Mouse (Mus musculus) left cerebral cortex, postnatal 10 days (tissue): ENCODE data around the gene Tsnax. TPM values are rescaled to one million over a fixed set of nuclear protein-coding genes. Genes with fewer than 3 reads are reported as not detected.

Experiments used
- DNase-seq, 2 experiments: peaks; one replicate each; pipeline ENCODE4 v3.0.0; 2021 to 2022; ENCODE audit warnings: low spot score in 2 of 2, mixed read lengths in 1 of 2; ENCODE audit errors: extremely low spot score in 1 of 2
- intact Hi-C: fragments of 180-260 bp; cut with DNase I; formaldehyde crosslinking; loops from one replicate; pipeline ENCODE4 v1.15.1; 2025
- microRNA-seq: library from miRNA; unstranded; fragments of <30 nt; microRNA quantifications from one replicate; pipeline ENCODE4 v1.2.0, GENCODE M21; 2022
- total RNA-seq, 2 experiments: library from RNA; stranded (reverse); gene quantifications; 2 replicates each; pipeline ENCODE4 v1.2.3; 2021

Tsnax gene
- total RNA-seq, 2 experiments from 2014 or later: 79.3 to 84.7 TPM

GRCm38 (mm10) chr8:125074141-125074540 lies 61.3 kb downstream of the Tsnax start:
- intact Hi-C loops: loop anchor here (10.0 kb wide), 1 partner anchor 491 kb away; the partner anchor contains the start of gene Sipa1l2
- DNase-seq: no peak

DNA sequence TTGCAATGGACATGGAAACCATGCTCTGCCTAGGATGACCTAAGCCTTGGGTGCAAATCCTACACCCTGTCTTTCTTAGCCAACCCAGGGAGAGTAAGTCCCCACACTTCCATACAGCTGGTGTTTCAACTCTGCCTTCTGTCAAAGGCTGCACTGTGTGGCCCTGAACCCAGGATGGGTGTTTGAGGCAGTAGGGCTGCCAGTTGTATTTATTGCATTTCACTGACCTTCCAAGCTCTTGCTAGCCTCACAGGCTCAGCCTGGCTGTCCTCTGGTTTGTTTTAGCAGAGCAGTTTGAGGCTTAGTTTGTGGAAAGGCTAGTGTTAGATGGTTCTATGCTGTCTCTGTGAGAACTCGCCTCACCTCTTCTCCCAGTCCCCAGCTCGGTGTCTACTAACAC lies 61.8 kb downstream of the Tsnax start:
- intact Hi-C loops: loop anchor here (10.0 kb wide), 1 partner anchor 490 kb away; the partner anchor contains the start of gene Sipa1l2
- no peak for DNase-seq

- intact Hi-C loops: loop anchor here (10.0 kb wide), 1 partner anchor 489 kb away; the partner anchor contains the start of gene Sipa1l2
- DNase-seq: no peak
Measured at GRCm38 (mm10) chr8:125075389-125075788, 62.6 kb downstream of the Tsnax start.

GRCm38 (mm10) chr8:125077326-125077725 lies 64.5 kb downstream of the Tsnax start:
- intact Hi-C loops: loop anchor here (10.0 kb wide), 1 partner anchor 487 kb away; the partner anchor contains the start of gene Sipa1l2
- no peak for DNase-seq

DNA sequence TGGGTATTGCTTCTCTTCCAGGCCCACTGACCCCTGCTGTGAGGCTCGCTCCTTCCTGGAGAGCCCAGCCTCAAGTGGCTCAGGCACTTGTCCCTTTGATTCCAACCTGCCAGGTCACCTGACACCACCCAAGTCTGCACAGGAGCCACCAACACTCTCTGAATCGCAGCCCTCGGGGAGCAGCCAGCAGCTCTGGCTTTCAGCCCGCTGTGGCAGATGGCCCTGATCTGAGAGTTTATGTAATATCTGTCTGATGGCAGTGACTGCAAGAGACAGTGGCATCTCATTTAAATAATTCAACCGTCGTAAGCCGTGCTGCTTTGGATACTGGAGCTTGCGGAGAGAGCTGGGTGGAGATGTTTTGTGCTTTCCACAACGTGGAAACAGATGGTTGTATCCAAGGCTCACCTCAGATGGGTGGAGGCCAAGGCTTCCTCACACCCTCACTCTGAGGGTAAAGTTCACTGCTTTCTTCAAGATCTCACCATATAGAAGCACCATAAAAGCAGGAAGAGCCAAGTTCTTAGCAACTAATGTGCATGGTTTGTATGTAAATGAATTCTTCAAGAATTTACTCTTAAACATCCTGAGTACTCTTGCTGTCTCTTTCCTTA lies 66.1 kb downstream of the Tsnax start:
- intact Hi-C loops: loop anchor here (10.0 kb wide), 1 partner anchor 486 kb away; the partner anchor contains the start of gene Sipa1l2

GRCm38 (mm10) chr8:125080388-125081344 lies 67.9 kb downstream of the Tsnax start:
- intact Hi-C loops: no loop called here
- DNase-seq: no peak

More for the DNA sequence above, 66.1 kb downstream of the Tsnax start:
- DNase-seq: peak; percentile 69 to 75

GRCm38 (mm10) chr8:125083746-125084145 lies 70.9 kb downstream of the Tsnax start:
- peak; percentile 36 to 59 for DNase-seq

More at GRCm38 (mm10) chr8:125083746-125084145, 70.9 kb downstream of the Tsnax start:
- intact Hi-C loops: no loop called here

Small RNA genes within 50 kb of the gene (microRNA-seq; reads per million reads assigned to microRNA genes)
- gene Gm22197: not detected

Other genes starting within 250 kb of the Tsnax start
- gene Trim67, start 219.9 kb upstream of the Tsnax start, total RNA-seq: 10 to 100 TPM; 30.6 to 39.3 TPM
- gene Gnpat, start 150.0 kb upstream of the Tsnax start, total RNA-seq: 10 to 100 TPM; 56.6 to 61.4 TPM
- 10 to 100 TPM; 21.3 to 21.9 TPM for gene 2810004N23Rik, start 149.9 kb upstream of the Tsnax start, total RNA-seq
- gene Exoc8, start 115.3 kb upstream of the Tsnax start, total RNA-seq: 10 to 100 TPM; 35.7 to 37.0 TPM
- gene Sprtn, start 115.1 kb upstream of the Tsnax start, total RNA-seq: 10 to 100 TPM; 14.7 to 15.6 TPM
- 10 to 100 TPM; 59.9 to 61.1 TPM for gene Egln1, start 63.7 kb upstream of the Tsnax start, total RNA-seq
- 1 to 10 TPM; 1.9 to 3.1 TPM for gene Disc1, start 41.2 kb downstream of the Tsnax start, total RNA-seq